Mouse (Mus musculus) cerebellum, postnatal 25 days (tissue): ENCODE results near the gene Hnrnpa0.

Source experiments
- DNase-seq, 2 experiments: peaks; one replicate each; pipeline ENCODE4 v3.0.0; 2021; ENCODE audit warnings: mixed read lengths in 2 of 2

Hnrnpa0 gene

GRCm38 (mm10) chr13:58126862-58127765 is 1.2 kb downstream of the Hnrnpa0 start:
- peak in 1 of 2 experiments; percentile 1 for DNase-seq

- peak; percentile 30 to 53 for DNase-seq
Measured at GRCm38 (mm10) chr13:58126126-58126525, 2.2 kb downstream of the Hnrnpa0 start.

GRCm38 (mm10) chr13:58124989-58125388 is 3.4 kb downstream of the Hnrnpa0 start:
- peak in 1 of 2 experiments; percentile 1 for DNase-seq

- DNase-seq = peak in 1 of 2 experiments; percentile 1
Measured at GRCm38 (mm10) chr13:58124278-58124677, 4.1 kb downstream of the Hnrnpa0 start.

- peak in 1 of 2 experiments; percentile 12 for DNase-seq
Measured at GRCm38 (mm10) chr13:58123381-58123780, 5.0 kb downstream of the Hnrnpa0 start.

GRCm38 (mm10) chr13:58122786-58123297 is 5.5 kb downstream of the Hnrnpa0 start:
- peak in 1 of 2 experiments; percentile 4 for DNase-seq

GRCm38 (mm10) chr13:58117318-58118017 is 10.9 kb downstream of the Hnrnpa0 start:
- DNase-seq = peak; percentile 60 to 79

GRCm38 (mm10) chr13:58116801-58117200 is 11.6 kb downstream of the Hnrnpa0 start:
- DNase-seq = no peak

GRCm38 (mm10) chr13:58115227-58115626 is 13.1 kb downstream of the Hnrnpa0 start:
- DNase-seq = no peak

- DNase-seq = peak; percentile 83 to 85
Measured at GRCm38 (mm10) chr13:58113061-58113900, 15.1 kb downstream of the Hnrnpa0 start, which contains the start of gene Klhl3. Klhl3 (minus strand) TSS chr13:58113592.

GRCm38 (mm10) chr13:58112601-58113041 is 15.7 kb downstream of the Hnrnpa0 start:
- DNase-seq = peak; percentile 50 to 69

GRCm38 (mm10) chr13:58112191-58112590 is 16.2 kb downstream of the Hnrnpa0 start:
- peak in 1 of 2 experiments; percentile 33 for DNase-seq

- DNase-seq = peak; percentile 58 to 61
Measured at GRCm38 (mm10) chr13:58111306-58111705, 17.1 kb downstream of the Hnrnpa0 start.

- no peak for DNase-seq
Measured at GRCm38 (mm10) chr13:58090643-58091042, 37.7 kb downstream of the Hnrnpa0 start.

- DNase-seq = peak; percentile 52 to 66
Measured at GRCm38 (mm10) chr13:58084396-58084795, 44.0 kb downstream of the Hnrnpa0 start.

GRCm38 (mm10) chr13:58083521-58083920 is 44.8 kb downstream of the Hnrnpa0 start:
- DNase-seq = no peak

- no peak for DNase-seq
Measured at GRCm38 (mm10) chr13:58083048-58083447, 45.3 kb downstream of the Hnrnpa0 start.

GRCm38 (mm10) chr13:58078361-58078760 is 50.0 kb downstream of the Hnrnpa0 start:
- DNase-seq = peak; percentile 36 to 64
